Mouse (Mus musculus) hindlimb bud, embryonic 11.5 days (tissue): ENCODE results near the gene Crlf1.

ENCODE experiments used
- DNase-seq: peaks from one replicate; pipeline ENCODE4 v3.0.0-alpha.2; 2012; ENCODE audit warnings: low read depth, low spot score; ENCODE audit errors: extremely low spot score

Gene Crlf1

GRCm38 (mm10) chr8:70519043-70519442 is 26.1 kb downstream of the Crlf1 start:
- no peak for DNase-seq

GRCm38 (mm10) chr8:70519606-70520005 is 26.6 kb downstream of the Crlf1 start:
- no peak for DNase-seq

DNA sequence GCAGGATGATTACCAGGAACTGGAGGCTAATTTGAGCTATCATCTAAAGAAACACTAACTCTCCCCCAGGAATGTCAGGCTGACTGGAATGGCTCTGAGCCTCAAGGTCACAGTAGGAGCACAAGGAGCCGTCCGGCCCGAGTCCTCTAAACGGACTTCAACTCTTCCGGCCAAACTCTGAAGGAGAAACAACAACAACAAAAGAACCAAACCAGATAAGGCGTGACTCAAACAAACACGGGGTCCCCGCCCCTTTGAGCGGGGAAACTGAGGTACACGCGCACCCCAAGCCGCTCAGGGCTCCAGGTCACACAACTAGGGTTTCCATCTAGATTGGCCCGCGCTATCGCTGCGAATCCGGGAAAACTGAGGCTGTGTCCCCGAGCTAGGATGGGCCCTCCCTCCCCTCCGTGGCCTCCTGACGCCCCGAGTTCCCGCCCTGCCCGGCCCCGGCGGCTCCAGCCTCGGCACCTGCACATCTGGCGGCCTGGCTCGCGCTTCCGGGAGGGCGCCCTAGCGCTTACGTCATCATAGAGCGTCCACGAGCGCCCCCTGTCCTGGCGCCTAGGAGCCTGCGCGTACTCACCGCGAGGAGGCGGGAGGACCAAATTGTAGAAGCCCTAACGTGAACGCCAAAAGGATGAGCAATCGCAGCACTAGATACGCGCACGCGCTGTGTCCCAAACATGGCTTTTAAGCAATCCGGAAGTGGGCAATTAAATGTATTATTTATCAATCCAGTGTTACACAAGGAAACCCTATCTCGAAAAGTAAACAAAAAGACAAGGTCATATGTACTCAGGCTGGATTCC is 29.8 kb downstream of the Crlf1 start:
- DNase-seq: peak; percentile 86

DNA sequence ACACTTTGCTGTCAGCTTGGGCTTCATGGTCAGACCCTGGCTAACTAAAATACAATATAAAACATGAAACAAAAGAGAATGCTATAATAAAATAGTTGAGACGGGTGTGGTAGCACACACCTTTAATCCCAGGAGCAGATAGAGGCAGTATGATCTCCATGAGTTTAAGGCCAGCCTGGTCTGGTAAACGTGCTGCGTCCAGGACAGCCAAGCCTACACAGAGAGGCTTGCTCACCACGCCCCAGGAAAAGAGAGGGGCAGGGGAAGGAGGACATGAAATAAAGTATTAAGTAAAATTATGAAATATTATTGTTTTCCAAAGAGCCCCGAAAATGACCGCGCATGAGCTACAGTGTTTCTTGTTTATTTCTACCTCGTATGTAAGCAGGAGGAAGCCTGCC is 34.2 kb downstream of the Crlf1 start:
- DNase-seq: no peak

- no peak for DNase-seq
These were observed 34.7 kb downstream of the Crlf1 start, which contains the start of the genes Fkbp8 and Kxd1 for GRCm38 (mm10) chr8:70527512-70528181. Gene Fkbp8 (plus strand): TSS chr8:70527724. Gene Kxd1 (minus strand): TSS chr8:70527956.

DNA sequence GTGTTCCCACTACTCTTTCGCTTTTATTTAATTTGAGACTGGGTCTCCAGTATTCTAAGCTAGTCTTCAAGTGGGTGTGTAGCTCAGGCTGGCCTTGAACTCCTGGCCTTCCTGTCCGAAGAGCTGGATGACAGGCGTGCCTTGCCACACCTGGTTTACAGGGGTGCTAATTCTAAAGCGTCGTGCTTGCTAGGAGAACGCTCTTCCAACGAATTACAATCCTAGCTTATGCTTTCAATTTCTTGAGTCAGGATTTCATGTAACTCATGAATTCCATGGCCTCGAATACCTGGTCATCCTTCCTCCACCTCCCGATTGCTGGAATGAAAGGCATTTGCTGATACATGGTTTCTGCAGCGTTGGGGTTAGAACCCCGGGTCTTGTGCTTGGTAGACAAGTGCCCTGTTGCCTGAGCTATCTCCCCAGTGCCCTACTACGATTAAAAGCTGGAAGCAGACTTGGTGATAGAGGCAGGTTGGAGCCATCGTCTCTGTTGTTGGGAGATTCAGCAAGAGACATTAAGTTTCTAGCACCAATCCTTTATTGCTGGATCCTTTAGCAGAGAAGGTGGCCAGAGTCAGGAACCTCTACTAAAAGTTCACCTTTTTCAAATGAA is 35.3 kb downstream of the Crlf1 start:
- DNase-seq: no peak

GRCm38 (mm10) chr8:70529299-70529698 is 36.3 kb downstream of the Crlf1 start:
- DNase-seq: no peak

- no peak for DNase-seq
These were observed 36.8 kb downstream of the Crlf1 start for GRCm38 (mm10) chr8:70529741-70530161.

GRCm38 (mm10) chr8:70530314-70530713 is 37.4 kb downstream of the Crlf1 start:
- DNase-seq: no peak

- DNase-seq: no peak
These were observed 41.3 kb downstream of the Crlf1 start for GRCm38 (mm10) chr8:70534281-70534680.

- no peak for DNase-seq
These were observed 42.3 kb downstream of the Crlf1 start for GRCm38 (mm10) chr8:70535221-70535620.

DNA sequence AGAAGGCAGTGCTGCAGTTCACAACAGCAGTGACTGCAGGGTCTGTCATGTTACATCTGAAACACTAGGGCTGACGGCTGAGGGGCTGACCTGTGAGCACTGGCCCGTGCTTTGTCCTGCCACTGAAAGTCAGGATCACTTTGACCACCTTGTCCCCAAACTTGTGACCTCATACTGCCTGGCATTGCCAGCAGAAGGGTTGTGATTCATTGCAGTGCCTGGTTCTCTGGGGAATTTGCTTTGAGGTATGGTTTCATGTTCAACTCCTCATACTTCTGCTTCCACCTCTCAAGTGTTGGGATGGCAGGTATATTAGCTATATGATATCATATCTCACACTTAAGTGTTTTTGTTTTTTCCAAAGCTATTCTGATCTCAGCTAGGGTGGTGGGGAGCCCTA is 42.7 kb downstream of the Crlf1 start:
- no peak for DNase-seq

GRCm38 (mm10) chr8:70538024-70538579 is 45.1 kb downstream of the Crlf1 start:
- DNase-seq: no peak

GRCm38 (mm10) chr8:70538633-70539076 is 45.7 kb downstream of the Crlf1 start:
- DNase-seq: peak; percentile 96

- peak; percentile 91 for DNase-seq
These were observed 46.3 kb downstream of the Crlf1 start, which contains the start of gene Ell for GRCm38 (mm10) chr8:70539077-70539813. Gene Ell (plus strand): TSS chr8:70539457.

GRCm38 (mm10) chr8:70540013-70540506 is 47.1 kb downstream of the Crlf1 start:
- no peak for DNase-seq

DNA sequence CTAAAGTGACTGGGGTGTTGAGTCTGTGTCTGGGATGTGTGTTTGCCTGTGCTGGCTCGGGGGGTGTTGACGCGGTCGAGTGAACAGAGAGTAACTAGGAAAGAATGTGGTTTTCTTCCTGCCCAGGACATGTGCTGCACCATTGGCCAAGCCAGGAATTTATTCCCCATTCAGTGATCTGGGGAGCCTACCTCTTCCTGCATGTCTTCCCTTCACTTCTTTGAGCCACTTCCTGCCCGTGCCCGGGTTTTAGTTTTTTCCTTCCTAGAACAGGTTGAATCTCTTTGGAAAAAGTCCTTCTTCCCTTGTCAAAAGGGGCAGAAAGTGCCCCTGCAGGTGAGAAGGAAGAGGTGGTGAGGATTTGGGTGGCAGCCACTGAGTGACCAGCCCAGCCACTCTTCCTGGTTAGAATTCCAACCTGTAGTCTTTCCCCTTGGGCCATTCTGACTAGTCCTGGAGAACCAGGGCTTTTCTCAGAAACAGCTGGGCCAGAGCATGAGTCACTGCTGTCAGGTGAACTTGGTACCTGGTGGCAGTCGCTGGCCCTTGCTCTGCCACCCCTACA is 47.6 kb downstream of the Crlf1 start:
- no peak for DNase-seq

GRCm38 (mm10) chr8:70541081-70541480 is 48.1 kb downstream of the Crlf1 start:
- DNase-seq: no peak

GRCm38 (mm10) chr8:70544200-70544687 is 51.3 kb downstream of the Crlf1 start:
- DNase-seq: no peak

DNA sequence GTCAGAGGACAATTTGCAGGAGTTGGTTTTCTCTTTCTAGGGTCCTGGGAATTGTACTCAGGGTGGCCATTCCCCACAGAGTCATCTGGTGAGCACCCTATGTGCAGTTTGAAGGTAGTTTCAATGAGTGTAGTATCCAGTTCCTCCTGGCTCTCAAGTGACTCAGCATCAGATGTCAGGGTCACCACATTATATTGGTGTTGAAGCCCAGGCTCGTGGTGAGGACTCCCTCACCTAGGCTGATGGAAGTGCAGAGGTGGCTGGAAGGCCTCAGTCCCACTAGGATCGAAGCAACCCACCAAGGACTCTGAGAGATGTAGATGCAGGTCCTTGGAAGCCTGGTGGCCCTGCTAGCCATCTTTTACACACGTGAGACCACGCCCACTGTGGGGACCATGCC is 53.5 kb downstream of the Crlf1 start:
- no peak for DNase-seq
